Mouse (Mus musculus): Measurements from ENCODE around the gene Ddr1.

DNA sequence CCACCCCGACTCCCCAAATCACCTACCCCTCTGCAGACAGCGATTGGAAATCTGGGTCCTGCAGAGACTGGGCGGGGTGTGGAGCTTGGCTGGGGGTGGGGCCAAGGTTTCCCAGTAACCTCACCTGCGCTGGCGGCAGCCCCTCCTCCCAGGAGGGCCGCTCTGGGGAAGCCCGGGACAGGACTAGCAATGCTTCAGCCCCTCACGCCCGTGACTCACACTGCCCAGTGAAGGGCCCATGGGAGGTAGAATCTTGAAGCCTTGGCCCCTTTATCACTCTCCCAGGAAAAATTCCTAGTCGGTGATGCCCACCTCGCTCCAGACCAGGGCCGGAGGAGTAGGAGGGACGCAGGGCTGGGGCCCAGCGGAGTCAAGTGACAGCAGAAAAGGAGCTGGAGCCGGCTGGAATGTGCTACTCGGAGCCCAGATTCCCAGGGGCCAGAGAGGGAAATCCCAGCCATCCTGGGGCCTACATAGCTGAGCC, 2.4 kb downstream of the Ddr1 start:
- TF ChIP-seq CTCF (IDR thresholded peaks at IDR 0.05; ENCODE audit: extremely low read depth, insufficient read depth, low read length): no peak
- TF ChIP-seq POLR2A (IDR thresholded peaks at IDR 0.05; ENCODE audit: extremely low read depth, insufficient read depth, low read length): no peak

Data from cortical plate, adult 2 months (tissue).